Mouse (Mus musculus) embryonic fibroblast, embryonic 13.5 days (primary cell): ENCODE measurements around the gene Ctsl.

Experiments used
- CTCF ChIP-seq: IDR thresholded peaks from 2 replicates; pipeline ENCODE4 v1.5.1; 2011; ENCODE audit warnings: mild to moderate bottlenecking, control low read depth, low read length, moderate library complexity, borderline replicate concordance; ENCODE audit not compliant: insufficient read depth
- POLR2A ChIP-seq: IDR thresholded peaks from 2 replicates; pipeline ENCODE4 v1.6.1; 2011; ENCODE audit warnings: low read depth, mild to moderate bottlenecking, control low read depth, low read length, moderate library complexity

DNA sequence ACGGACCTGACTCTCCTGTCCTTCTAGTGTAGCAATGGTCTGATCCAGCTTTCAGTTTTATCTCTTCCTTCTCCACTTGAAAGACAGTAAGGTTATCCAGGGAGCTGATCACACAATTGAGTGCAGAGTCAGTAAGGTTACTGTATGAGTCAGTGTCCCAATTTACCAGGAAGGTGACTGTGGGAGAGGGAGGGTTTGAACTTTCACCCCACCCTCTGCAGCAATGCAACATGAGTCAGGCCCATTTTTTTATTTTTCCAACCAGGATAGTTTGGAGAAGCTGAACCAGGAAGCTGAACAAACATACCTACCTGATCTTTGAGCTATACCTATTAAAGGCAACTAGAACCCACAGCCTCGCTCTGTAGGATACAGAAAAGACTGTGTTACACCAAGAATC lies 21.2 kb downstream of the Ctsl start:
- TF ChIP-seq POLR2A (no peak), CTCF (no peak)
